Mouse (Mus musculus) right cerebral cortex, adult 18-20 months (tissue): Measurements from ENCODE around the gene Pmpcb.
"Not testable (repeated sequence)": the region's sequence is repeated elsewhere in the genome, so short reads cannot be mapped to it uniquely, and the experiment has no call there.

Experiments used
- DNase-seq: peaks from one replicate; pipeline ENCODE4 v3.0.0; 2022; ENCODE audit warnings: mixed read lengths

Pmpcb gene

DNA sequence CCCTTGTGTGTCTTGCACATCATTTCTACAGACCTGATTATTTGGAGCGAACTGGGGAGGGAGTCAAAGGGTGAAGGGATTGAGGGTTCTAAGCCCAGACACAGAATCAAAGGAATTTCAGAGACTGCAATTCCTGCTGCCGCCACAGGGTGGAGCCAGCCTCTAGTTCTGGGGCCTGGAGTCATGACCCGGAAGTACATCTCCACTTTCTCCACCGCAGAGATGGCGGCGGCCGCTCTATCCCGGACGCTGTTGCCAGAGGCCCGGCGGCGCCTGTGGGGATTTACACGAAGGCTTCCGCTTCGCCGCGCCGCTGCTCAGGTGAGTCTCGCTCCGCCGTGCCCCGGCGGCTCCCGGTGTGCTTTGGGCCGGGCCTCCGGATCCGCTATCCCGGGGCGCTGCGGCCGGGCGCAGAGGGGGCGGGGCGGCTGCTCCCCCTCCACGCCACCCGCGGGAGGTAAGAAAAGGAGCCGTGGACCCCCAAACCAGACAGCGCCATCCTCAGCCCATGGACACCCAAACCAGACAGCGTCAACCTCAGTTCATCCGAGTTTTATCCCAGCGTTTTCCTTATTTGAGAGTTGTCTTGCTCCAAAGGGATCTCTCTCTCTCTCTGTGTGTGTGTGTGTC, at the start of gene Pmpcb:
Pmpcb (plus strand) TSS at position 186 of the 630 bp plus-strand sequence.
- peak; percentile 87 for DNase-seq

DNA sequence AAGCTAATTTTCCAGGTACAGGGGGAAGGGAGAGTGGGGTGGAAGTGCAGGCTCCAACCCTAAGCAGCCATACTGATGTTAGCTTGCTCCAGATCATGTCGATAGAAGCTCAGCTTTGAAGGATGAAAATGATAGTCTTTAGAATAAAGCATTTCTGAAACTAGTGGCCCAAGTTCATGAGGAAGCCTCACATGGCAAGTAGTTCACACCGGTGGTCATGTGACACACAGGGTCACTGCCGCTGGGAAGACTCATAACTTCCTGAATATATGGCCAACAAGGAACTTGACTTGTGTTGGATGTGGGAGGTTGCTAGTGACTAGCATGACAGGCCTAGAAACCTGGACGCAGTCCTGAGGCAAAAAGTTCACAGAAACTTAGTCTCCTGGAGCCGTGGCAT, 44.7 kb upstream of the Pmpcb start:
- DNase-seq: no peak

DNA sequence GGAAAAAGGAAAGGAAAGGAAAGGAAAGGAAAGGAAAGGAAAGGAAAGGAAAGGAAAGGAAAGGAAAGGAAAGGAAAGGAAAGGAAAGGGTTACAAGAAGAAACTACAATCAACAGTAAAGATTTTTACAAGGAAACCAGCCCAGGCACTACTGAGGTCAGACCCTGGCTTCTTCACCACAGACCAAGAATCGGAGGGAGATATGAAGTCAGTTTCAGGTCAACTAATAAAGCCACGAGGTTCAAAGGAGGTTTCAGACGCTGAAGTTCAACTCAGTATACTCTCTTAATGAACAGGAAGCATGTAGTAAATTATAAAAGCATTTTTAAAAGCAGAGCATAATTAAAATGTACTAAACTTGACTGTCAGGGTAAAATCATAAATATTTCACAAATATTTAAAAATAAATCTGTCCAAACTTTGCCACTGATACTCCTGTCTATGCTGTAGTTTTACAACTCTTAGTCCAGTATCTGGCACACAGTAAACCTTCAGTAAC, 43.5 kb upstream of the Pmpcb start:
- DNase-seq: no peak

DNA sequence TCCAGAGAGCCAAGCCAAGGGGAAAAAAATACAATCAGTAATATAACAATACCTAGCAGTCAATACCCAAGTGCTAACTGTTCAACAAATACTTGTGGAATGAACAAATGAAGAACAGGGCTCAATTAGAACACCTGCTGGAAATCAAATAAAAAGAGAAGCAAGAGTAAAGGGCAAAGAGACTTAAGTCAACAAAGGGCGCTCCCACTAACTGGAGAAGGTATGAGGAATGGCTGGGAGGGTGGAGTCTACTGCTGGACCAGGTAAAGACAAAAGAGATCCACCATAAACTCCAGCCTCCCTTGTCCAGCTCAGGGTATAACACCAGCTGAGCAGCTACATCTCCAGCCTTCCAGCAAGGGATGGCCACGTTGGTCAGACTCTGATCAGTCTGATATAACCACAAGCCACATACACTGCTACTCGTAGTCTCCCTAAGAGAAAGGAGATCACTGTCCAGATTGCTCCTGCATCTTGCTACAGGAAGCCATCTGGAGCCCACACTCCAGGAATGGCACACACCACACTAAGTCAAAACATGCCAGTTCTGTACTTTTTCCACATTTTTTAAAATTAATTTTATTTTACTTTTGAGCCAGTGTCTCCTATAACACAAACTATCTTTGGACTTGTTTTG, 42.0 kb upstream of the Pmpcb start:
- no peak for DNase-seq

DNA sequence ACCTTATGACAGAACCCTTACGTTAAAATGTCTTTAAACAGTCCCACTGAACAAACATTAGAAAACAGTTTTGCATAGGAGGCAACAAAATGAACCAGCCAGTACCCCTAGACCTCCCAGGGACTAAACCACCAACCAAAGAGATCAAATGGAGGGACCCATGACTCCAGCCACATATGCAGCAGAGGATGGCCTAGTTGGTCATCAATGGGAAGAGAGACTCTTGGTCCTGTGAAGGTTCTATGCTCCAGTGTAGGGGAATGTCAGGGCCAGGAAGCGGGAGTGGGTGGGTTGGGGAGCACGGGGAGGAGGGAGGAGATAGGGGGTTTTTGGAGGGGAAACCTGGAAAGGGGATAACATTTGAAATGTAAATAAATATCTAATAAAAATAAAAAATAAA, 37.4 kb upstream of the Pmpcb start:
- not testable (repeated sequence) for DNase-seq

DNA sequence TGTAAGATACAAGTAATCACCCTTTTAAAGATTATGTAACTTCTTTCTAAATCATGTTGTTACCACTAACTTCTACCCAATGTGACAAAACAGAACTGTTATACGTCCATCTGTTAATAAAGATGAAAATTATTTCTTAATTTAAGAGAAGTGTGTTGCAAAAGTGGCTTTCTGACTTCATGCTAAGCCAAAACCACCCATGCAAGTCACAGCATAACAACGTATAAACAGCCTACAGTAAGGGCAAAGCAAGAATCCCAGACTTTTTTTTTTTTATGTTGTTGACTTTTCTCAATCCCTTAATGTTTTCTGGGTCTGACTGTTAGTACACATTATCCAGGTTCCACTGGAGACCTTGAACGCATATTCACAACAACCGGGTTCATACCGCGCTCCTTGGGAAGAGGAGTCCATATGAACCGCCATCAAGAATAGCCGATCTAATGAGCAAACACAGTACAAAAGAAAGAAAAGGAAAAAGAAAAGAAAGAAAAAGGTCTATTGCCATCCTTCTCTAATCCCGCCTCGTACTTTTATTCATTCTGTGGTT, 36.6 kb upstream of the Pmpcb start:
- no peak for DNase-seq

DNA sequence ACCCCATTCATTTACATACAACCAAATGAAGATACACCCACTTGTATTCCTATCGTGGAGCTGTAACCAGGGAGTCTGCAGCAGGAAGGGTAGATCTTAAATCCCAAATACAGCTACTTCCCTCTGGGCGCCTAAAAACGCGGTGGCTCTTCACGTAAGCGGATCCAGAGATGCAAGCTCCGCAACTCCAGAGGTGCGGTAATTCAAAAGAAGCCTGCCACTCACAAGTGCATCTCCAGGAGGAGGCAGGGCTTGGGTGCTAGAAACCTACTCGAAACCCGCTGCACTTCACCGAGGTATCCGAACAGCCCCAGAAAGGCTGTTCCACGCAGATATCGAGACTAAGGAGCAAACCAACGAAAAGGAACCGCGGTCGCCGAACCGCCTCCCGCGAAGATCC, 36.0 kb upstream of the Pmpcb start:
- DNase-seq: no peak

GRCm38 (mm10) chr5:21701351-21702008, 35.5 kb upstream of the Pmpcb start, which contains the start of gene Napepld:
Napepld (minus strand) TSS chr5:21701396.
- DNase-seq: peak; percentile 99

GRCm38 (mm10) chr5:21702009-21702364, 35.0 kb upstream of the Pmpcb start:
- DNase-seq: no peak

GRCm38 (mm10) chr5:21702873-21703475, 34.0 kb upstream of the Pmpcb start:
- no peak for DNase-seq

DNA sequence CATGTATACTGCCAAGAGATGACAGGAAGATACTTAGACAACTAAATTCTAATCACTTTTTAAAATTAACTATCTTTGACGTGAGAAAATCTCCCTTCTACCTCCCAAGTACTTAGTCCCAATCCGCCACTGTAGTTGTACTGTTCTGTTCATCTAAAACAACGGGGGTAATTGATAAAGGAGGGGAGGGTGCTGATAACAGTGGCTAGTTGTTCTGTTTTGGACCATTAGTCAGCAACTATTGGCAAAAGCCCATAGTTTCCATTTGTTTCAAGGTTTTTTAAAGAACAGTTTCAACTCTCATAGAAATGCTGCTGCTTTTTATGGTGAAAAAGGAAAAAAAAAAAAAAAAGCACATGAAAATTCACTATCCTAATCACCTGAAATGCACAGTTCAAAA, 33.2 kb upstream of the Pmpcb start:
- no peak for DNase-seq

DNA sequence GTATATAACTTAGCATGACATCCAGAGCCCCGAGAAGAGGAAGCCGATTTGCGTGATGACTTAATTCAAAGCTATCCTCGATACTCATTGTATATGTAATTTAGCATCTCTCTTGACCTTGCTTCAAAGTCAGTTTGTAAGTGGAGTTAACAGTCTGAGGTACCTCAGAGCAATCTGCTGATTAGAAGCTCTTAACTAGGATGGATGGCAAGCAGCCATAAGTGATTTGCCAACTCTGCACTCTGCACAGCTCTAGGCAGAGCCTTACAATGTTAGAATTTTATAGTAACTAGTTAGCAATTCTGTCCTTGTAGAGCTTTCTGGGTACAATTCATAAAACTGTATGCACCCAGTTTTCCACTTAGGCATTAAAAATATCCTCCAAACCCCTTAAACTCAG, 30.4 kb upstream of the Pmpcb start:
- no peak for DNase-seq

- not testable (repeated sequence) for DNase-seq
Measured at GRCm38 (mm10) chr5:21708011-21708410, 28.9 kb upstream of the Pmpcb start.

GRCm38 (mm10) chr5:21712127-21712715, 24.7 kb upstream of the Pmpcb start:
- DNase-seq: peak; percentile 28

- DNase-seq: no peak
Measured at GRCm38 (mm10) chr5:21714447-21714846, 22.5 kb upstream of the Pmpcb start.

GRCm38 (mm10) chr5:21717165-21717715, 19.7 kb upstream of the Pmpcb start:
- no peak for DNase-seq

- DNase-seq: no peak
Measured at GRCm38 (mm10) chr5:21718546-21718945, 18.4 kb upstream of the Pmpcb start.

GRCm38 (mm10) chr5:21719209-21719608, 17.7 kb upstream of the Pmpcb start:
- DNase-seq: no peak

DNA sequence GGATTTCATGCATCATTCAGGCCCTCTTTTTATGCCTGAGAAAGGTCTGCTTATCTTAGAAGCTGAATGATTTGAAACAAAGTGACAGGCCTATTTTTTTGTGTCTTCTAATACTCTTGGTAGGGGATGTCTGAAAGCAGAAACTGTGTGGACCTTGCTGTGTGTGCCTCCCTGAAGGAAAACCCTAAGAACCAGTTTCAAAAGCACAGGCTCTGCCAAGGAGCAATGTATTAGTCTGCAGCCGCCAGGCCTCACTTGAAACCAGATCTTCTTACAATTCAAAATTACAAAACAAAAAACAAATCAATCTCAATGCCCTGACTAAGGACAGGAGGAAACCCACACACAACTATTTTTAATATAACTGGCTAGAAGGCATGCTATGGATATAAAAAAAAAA, 12.5 kb upstream of the Pmpcb start:
- no peak for DNase-seq

DNA sequence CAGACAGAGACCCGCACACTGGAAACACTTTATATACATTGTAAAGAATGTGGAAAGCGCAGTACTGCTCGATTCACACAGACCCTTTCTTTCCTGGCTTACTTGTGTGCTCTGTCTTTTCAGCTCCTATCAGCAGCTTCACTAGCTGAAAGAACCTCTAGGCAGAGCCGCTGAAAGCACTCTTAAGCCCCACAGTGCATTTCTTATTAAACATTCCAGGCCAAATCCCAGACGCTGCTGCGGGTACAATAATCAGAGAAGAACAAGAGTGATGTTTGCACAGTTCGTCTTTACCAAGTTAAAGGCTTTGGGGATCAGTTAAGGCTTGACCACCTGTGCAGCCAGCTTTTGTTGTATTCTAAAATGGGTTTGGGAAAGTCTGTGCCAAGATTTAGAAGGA, 12.1 kb upstream of the Pmpcb start:
- DNase-seq: no peak

GRCm38 (mm10) chr5:21729107-21729506, 7.8 kb upstream of the Pmpcb start:
- DNase-seq: no peak

DNA sequence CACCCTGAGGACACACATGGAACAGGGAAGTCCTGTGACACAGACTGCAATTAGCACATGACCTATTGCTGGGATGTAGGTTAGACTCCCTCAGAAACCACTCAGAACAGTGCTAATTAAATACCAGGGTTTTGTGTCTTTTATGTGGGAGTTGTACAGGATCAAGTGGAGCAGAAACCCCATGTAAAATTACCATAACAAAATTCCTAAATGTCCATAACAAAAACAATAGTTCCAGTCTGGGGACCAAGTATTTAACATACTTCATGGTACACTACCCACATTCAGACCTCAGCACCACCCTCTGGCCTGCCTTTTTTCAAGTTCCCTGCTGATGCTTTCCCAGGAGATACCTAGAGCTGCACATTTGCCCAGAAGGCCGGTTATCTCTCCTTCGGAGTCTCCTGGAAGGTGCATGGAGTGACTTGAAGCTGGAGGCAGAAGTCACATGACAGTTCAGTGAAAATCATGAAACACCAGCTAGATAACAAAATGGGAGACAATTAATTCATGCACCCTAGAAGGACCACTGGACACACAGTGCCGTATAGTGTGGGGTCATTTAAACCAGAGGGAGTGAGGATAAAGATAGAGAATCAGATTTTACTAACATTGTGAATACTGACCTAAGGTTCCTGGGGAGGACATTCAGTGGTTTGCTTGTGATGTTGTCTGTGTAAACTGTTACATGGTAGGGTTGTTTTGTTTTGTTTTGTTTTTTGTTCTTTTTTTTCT, 4.6 kb upstream of the Pmpcb start:
- DNase-seq: no peak
